Mouse (Mus musculus): ENCODE results near the gene Celf3. TPM values are rescaled to one million over a fixed set of nuclear protein-coding genes. Genes with fewer than 3 reads are reported as not detected.

The Celf3 gene
- polyA plus RNA-seq (2015; fragmentation: Nextera tagmentation; extraction: Ambion mirVana), result 0.39 and 0.50 TPM in 2 replicates

DNA sequence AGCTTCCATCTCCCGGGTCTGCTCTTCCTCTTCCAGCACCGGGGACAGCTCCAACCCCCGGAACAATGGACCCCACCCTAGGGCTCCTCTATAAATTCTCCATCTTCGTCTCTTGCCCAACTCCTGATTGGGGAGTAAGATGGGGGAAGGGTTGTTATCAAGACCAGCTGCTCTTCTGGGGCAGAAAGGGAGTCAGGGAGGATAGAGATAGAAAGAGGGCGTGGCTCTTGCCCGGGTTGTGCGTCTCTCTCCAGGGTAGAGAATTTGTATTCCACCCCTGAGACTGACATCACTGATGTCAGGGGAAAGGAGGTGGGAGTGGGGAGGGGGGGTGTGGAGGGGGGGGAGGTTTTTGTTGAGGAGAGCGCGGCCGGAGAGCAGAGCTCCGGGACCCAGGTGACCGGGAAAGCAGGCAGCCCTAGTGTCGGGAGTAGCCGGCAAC is at the start of gene Celf3:
TSS of gene Celf3 (plus strand) at position 315 of the 442 bp plus-strand sequence.
- no peak for TF ChIP-seq CTCF (IDR thresholded peaks at IDR 0.05; ENCODE audit: low read depth)
- Histone ChIP-seq H3K27me3 (ENCODE audit: insufficient read depth, low read length) (peaks cover 5% of the 10 kb centered on the region; the same call in 1 of the 2 replicates), H3K9ac (ENCODE audit: low read depth, low read length) (no peak within 1 kb of the TSS), H3K4me2 (ENCODE audit: low read length) (no peak within 1 kb of the TSS), H3K4me3 (replicated peaks; ENCODE audit: low read depth, low read length) (no peak within 1 kb of the TSS), H3K4me1 (replicated peaks; ENCODE audit: insufficient read depth, low read length) (no peaks in the 10 kb centered on the region), H3K27ac (no peak within 1 kb of the TSS), H3K9me3 (replicated peaks; ENCODE audit: low read length) (no peaks in the 10 kb centered on the region), H3K36me3 (ENCODE audit: insufficient read depth, low read length) (no peaks in the 10 kb centered on the region)
- no peak for ATAC-seq (replicated peaks; ENCODE audit: low FRiP score, low read depth)
- peak; percentile 23 for DNase-seq (ENCODE audit: low spot score)
- 3% methylated on average over 14 of the region's 14 CpGs for WGBS

DNA sequence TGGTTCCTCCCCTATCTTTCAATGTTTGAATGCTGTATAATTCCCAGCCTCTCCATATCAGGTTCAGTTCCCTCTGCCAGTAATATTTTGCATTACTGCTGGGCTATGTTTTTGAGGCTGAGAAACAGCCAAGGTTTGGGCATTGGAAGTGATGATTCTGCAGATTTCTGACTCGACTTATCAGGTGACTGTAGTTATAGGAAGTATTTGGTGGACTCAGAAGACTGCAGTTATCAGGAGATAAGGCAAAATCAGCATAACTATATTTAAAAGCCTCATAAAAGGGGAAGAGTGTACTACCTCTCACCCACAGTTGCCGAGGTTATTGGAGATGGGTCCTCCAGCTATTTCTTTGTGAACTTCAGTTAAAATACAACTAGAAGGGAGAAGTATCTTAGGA is 47.1 kb upstream of the Celf3 start:
- TF ChIP-seq CTCF (IDR thresholded peaks at IDR 0.05; ENCODE audit: low read depth), result no peak
- no peaks in the 10 kb centered on the region for H3K9me3 ChIP-seq (replicated peaks; ENCODE audit: low read length)
- no peak overlapping the region for H3K4me3 ChIP-seq (replicated peaks; ENCODE audit: low read depth, low read length)
- no peak for ATAC-seq (replicated peaks; ENCODE audit: low FRiP score, low read depth)
- DNase-seq (ENCODE audit: low spot score), result no peak
- H3K4me2 ChIP-seq (ENCODE audit: low read length), result no peak overlapping the region
- no peak overlapping the region for H3K27ac ChIP-seq
- no peaks in the 10 kb centered on the region for H3K27me3 ChIP-seq (ENCODE audit: insufficient read depth, low read length)
- H3K36me3 ChIP-seq (ENCODE audit: insufficient read depth, low read length), result no peaks in the 10 kb centered on the region
- no peaks in the 10 kb centered on the region for H3K4me1 ChIP-seq (replicated peaks; ENCODE audit: insufficient read depth, low read length)
- WGBS, result 64% methylated on average over 2 of the region's 2 CpGs
- no peak overlapping the region for H3K9ac ChIP-seq (ENCODE audit: low read depth, low read length)

DNA sequence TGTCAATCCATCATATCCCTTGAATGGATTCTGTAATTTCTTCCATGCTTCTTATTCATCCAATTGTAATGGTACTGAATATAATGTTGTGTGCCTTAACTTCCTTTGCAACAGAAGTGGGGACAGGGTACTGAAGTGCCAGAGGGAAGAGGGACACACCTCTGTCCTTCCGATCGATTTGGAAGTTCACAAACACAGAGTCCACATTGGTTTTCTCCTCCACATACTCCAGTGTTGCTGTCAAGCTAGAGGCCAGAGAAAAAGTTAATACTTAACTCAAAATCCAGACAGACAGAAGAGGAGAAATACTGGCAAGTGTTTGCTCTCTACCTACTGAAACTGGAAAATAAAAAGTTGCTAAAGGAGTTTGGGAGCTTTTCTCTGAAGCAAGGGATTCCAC is 43.8 kb upstream of the Celf3 start:
- Histone ChIP-seq H3K9ac (ENCODE audit: low read depth, low read length) (no peak overlapping the region), H3K9me3 (replicated peaks; ENCODE audit: low read length) (no peaks in the 10 kb centered on the region), H3K4me2 (ENCODE audit: low read length) (no peak overlapping the region), H3K36me3 (ENCODE audit: insufficient read depth, low read length) (no peaks in the 10 kb centered on the region), H3K27ac (no peak overlapping the region), H3K27me3 (ENCODE audit: insufficient read depth, low read length) (no peaks in the 10 kb centered on the region), H3K4me1 (replicated peaks; ENCODE audit: insufficient read depth, low read length) (no peaks in the 10 kb centered on the region), H3K4me3 (replicated peaks; ENCODE audit: low read depth, low read length) (no peak overlapping the region)
- WGBS, result 54% methylated on average over 2 of the region's 2 CpGs
- DNase-seq (ENCODE audit: low spot score) (no peak), ATAC-seq (replicated peaks; ENCODE audit: low FRiP score, low read depth) (no peak)
- no peak for TF ChIP-seq CTCF (IDR thresholded peaks at IDR 0.05; ENCODE audit: low read depth)

DNA sequence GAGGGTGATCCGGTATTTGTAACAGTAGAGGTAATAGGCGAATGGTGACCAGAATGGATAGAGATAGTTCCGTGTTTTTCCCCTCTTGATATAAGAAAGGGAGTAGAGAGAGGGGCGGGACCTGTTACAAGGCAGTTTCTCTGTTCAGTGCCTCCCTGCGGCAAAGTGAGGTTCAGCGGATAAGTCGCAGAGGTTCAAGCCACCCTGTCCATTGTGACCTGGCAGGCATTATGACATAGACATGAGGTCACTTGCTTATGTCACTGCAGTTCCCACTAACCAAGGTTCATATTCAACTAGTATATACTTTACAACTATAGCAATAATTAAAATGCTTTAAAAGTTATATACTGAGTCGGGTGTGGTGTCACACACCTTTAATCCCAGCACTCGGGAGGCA is 41.7 kb upstream of the Celf3 start:
- no peak for DNase-seq (ENCODE audit: low spot score)
- H3K9ac ChIP-seq (ENCODE audit: low read depth, low read length), result no peak overlapping the region
- H3K4me2 ChIP-seq (ENCODE audit: low read length), result no peak overlapping the region
- no peaks in the 10 kb centered on the region for H3K36me3 ChIP-seq (ENCODE audit: insufficient read depth, low read length)
- no peak for TF ChIP-seq CTCF (IDR thresholded peaks at IDR 0.05; ENCODE audit: low read depth)
- WGBS, result 82% methylated on average over 9 of the region's 9 CpGs
- ATAC-seq (replicated peaks; ENCODE audit: low FRiP score, low read depth), result no peak
- no peak overlapping the region for H3K27ac ChIP-seq
- H3K4me1 ChIP-seq (replicated peaks; ENCODE audit: insufficient read depth, low read length), result no peaks in the 10 kb centered on the region
- H3K4me3 ChIP-seq (replicated peaks; ENCODE audit: low read depth, low read length), result no peak overlapping the region
- H3K9me3 ChIP-seq (replicated peaks; ENCODE audit: low read length), result no peaks in the 10 kb centered on the region
- no peaks in the 10 kb centered on the region for H3K27me3 ChIP-seq (ENCODE audit: insufficient read depth, low read length)

DNA sequence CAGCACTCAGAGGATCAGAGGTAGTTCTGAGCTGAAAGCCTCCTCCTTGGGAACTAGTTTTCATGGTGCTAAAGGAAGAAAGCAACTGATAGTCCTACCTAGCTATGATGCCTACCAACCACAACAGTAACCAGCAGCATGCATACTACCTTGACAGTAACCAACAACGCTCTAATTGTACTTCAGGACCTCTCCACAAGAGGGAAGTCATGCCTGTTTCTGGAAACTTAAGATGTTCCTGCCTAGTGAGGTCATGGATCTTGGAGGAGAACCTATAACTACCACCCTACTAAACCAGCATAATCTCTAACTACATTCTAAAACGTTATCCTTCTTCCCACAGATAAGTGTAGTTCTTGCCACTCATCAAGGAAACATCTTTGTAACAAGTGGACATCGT is 36.9 kb upstream of the Celf3 start:
- H3K27ac ChIP-seq, result no peak overlapping the region
- no peaks in the 10 kb centered on the region for H3K27me3 ChIP-seq (ENCODE audit: insufficient read depth, low read length)
- no peak overlapping the region for H3K4me3 ChIP-seq (replicated peaks; ENCODE audit: low read depth, low read length)
- peak; percentile 65 for TF ChIP-seq CTCF (IDR thresholded peaks at IDR 0.05; ENCODE audit: low read depth)
- H3K9me3 ChIP-seq (replicated peaks; ENCODE audit: low read length), result no peaks in the 10 kb centered on the region
- H3K36me3 ChIP-seq (ENCODE audit: insufficient read depth, low read length), result peaks cover 2% of the 10 kb centered on the region; the same call in 1 of the 2 replicates
- H3K4me1 ChIP-seq (replicated peaks; ENCODE audit: insufficient read depth, low read length), result 0 out of 2 replicates have a peak, but pooled peaks cover 4% of the 10 kb centered on the region
- peak; percentile 49 for DNase-seq (ENCODE audit: low spot score)
- no peak overlapping the region for H3K9ac ChIP-seq (ENCODE audit: low read depth, low read length)
- no peak overlapping the region for H3K4me2 ChIP-seq (ENCODE audit: low read length)
- 43% methylated on average over 3 of the region's 3 CpGs for WGBS
- no peak for ATAC-seq (replicated peaks; ENCODE audit: low FRiP score, low read depth)

DNA sequence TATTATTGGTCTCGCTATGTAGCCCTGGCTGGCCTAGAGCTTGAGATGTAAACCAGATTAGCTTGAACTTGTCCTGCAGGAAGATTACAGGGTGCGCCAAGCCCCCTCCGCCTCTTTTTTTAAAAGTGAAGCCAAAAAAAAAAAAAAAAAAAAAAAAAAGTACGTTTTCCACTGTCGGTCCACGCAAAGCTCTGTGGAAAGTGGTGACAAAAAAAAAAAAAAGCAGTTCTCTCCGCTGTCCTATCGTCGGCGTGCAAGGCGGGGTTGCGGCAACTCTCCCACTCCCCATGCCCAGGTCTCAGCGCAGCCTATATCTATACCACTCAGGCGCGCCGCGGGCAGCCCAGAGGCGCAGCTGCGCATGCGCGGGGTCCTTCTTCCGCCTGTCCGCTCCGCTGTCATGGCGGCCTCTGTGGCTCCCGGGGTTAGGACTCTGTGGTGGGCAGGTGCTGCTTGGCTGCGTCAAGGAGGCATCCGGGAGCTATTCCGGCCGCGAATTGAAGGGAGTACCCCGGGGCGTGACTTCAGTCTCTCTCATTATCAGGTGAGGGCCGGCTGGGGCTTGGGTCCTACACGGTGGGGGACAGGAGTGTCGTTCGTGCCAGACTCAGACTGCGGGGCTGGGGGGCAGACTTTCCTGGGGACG is 35.0 kb upstream of the Celf3 start, which contains the start of gene Mrpl9:
TSS of gene Mrpl9 (plus strand) at position 368 of the 646 bp plus-strand sequence.
- Histone ChIP-seq H3K9ac (ENCODE audit: low read depth, low read length) (peak within 1 kb of the TSS; percentile 77), H3K4me1 (replicated peaks; ENCODE audit: insufficient read depth, low read length) (0 out of 2 replicates have a peak, but pooled peaks cover 4% of the 10 kb centered on the region), H3K9me3 (replicated peaks; ENCODE audit: low read length) (no peaks in the 10 kb centered on the region), H3K4me3 (replicated peaks; ENCODE audit: low read depth, low read length) (peak within 1 kb of the TSS; percentile 63), H3K36me3 (ENCODE audit: insufficient read depth, low read length) (peaks cover 20% of the 10 kb centered on the region), H3K27ac (peak within 1 kb of the TSS; percentile 52; the same call in 1 of the 2 replicates), H3K4me2 (ENCODE audit: low read length) (peak within 1 kb of the TSS; percentile 87), H3K27me3 (ENCODE audit: insufficient read depth, low read length) (no peaks in the 10 kb centered on the region)
- under 1% methylated on average over 36 of the region's 39 CpGs for WGBS
- TF ChIP-seq CTCF (IDR thresholded peaks at IDR 0.05; ENCODE audit: low read depth), result no peak
- ATAC-seq (replicated peaks; ENCODE audit: low FRiP score, low read depth) (peak; percentile 98), DNase-seq (ENCODE audit: low spot score) (peak; percentile 97)
